Mouse (Mus musculus) Patski (cell line): ENCODE measurements at regions not wholly inside any gene's neighbourhood (a gene's known extent, or its start where the extent isn't known, plus 50 kb on each side); places are given as distances from the start of the nearest gene placed in this dataset.

Source experiments
- ATAC-seq: fragments of 100-300 bp; one replicate; pipeline ENCODE4 v1.8.0; 2021
- CTCF ChIA-PET: fragments of 350-600 bp; sonication (Branson Sonifier 250); formaldehyde crosslinking; loops from one replicate; lab custom pipeline; 2022; ENCODE audit warnings: inconsistent platforms; lab: Charles Lee
- POLR2A ChIA-PET: fragments of 350-600 bp; sonication (Branson Sonifier 250); formaldehyde crosslinking; loops from one replicate; lab custom pipeline; 2022; ENCODE audit warnings: antibody characterized with exemption, inconsistent platforms; lab: Charles Lee
- DNase-seq: peaks from one replicate; pipeline ENCODE4 v3.0.0-alpha.2; 2011; ENCODE audit warnings: low read depth, low spot score
- H3K27me3 ChIP-seq: fragments of 371-371 bp; one replicate; pipeline ENCODE4 v1.5.1; 2021
- CTCF ChIP-seq: fragments of 100-300 bp; IDR thresholded peaks from one replicate; pipeline ENCODE4 v1.5.1; 2021
- in situ Hi-C: fragments of 300-500 bp; cut with MboI; formaldehyde crosslinking; loops from 3 replicates; pipeline ENCODE4 v1.11.1; 2018; ENCODE audit warnings: low pct_unique_long_range_greater_than_20kb, mixed read lengths

GRCm38 (mm10) chr10:38575726-38576125, 245.9 kb downstream of the Rfpl4b start:
- ChIA-PET POLR2A (no interaction called here), CTCF (no interaction called here)
- TF ChIP-seq CTCF, result no peak
- no peak for ATAC-seq
- no peak for DNase-seq
- H3K27me3 ChIP-seq, result no peaks in the 10 kb centered on the region
- in situ Hi-C loops, result no loop called here

- in situ Hi-C loops, result loop anchor here (25.0 kb wide), 1 partner anchor 489 kb away; no protein-coding TSS in a partner anchor
- TF ChIP-seq CTCF, result no peak
Measured at GRCm38 (mm10) chr10:38573728-38574127, 247.9 kb downstream of the Rfpl4b start.

GRCm38 (mm10) chr10:38573146-38573545, 248.4 kb downstream of the Rfpl4b start:
- CTCF ChIA-PET, result no interaction called here
- in situ Hi-C loops, result loop anchor here (25.0 kb wide), 1 partner anchor 489 kb away; no protein-coding TSS in a partner anchor
- H3K27me3 ChIP-seq, result no peaks in the 10 kb centered on the region
- TF ChIP-seq CTCF, result no peak
- no peak for DNase-seq
- POLR2A ChIA-PET, result no interaction called here
- ATAC-seq, result no peak

More at GRCm38 (mm10) chr10:38573728-38574127, 247.9 kb downstream of the Rfpl4b start:
- POLR2A ChIA-PET, result no interaction called here
- ATAC-seq, result no peak
- H3K27me3 ChIP-seq, result no peaks in the 10 kb centered on the region
- CTCF ChIA-PET, result no interaction called here
- DNase-seq, result no peak

GRCm38 (mm10) chr10:38567270-38567669, 254.3 kb downstream of the Rfpl4b start:
- DNase-seq (no peak), ATAC-seq (no peak)
- CTCF ChIA-PET, result no interaction called here
- H3K27me3 ChIP-seq, result peaks cover 9% of the 10 kb centered on the region
- no peak for TF ChIP-seq CTCF
- in situ Hi-C loops, result loop anchor here (25.0 kb wide), 1 partner anchor 495 kb away; no protein-coding TSS in a partner anchor
- POLR2A ChIA-PET, result no interaction called here

GRCm38 (mm10) chr10:38566361-38566760, 255.2 kb downstream of the Rfpl4b start:
- ChIA-PET CTCF (no interaction called here), POLR2A (no interaction called here)
- in situ Hi-C loops, result loop anchor here (25.0 kb wide), 1 partner anchor 496 kb away; no protein-coding TSS in a partner anchor
- H3K27me3 ChIP-seq, result peaks cover 9% of the 10 kb centered on the region
- no peak for TF ChIP-seq CTCF
- DNase-seq (no peak), ATAC-seq (no peak)

GRCm38 (mm10) chr10:38555040-38555439, 266.5 kb downstream of the Rfpl4b start:
- DNase-seq (no peak), ATAC-seq (no peak)
- no peaks in the 10 kb centered on the region for H3K27me3 ChIP-seq
- in situ Hi-C loops, result loop anchor here (10.0 to 25.0 kb wide), 2 partner anchors 507 to 1420 kb away; partner anchors contain the start of gene Marcks
- POLR2A ChIA-PET, result no interaction called here
- CTCF ChIA-PET, result interaction anchor here (0.6 to 1.8 kb wide), 2 partner anchors 49 to 1540 kb away, joined by 3 to 6 read pairs; no protein-coding TSS in a partner anchor
- TF ChIP-seq CTCF, result no peak

GRCm38 (mm10) chr10:38553688-38554680, 267.6 kb downstream of the Rfpl4b start:
- DNase-seq, result no peak
- CTCF ChIA-PET, result no interaction called here
- POLR2A ChIA-PET, result no interaction called here
- TF ChIP-seq CTCF, result peak; percentile 53
- no peak for ATAC-seq
- in situ Hi-C loops, result loop anchor here (5.0 to 25.0 kb wide), 3 partner anchors 508 to 1482 kb away; partner anchors contain the start of gene Marcks
- no peaks in the 10 kb centered on the region for H3K27me3 ChIP-seq

- ChIA-PET POLR2A (no interaction called here), CTCF (no interaction called here)
- H3K27me3 ChIP-seq, result no peaks in the 10 kb centered on the region
- ATAC-seq, result no peak
- DNase-seq, result no peak
- in situ Hi-C loops, result loop anchor here (5.0 to 25.0 kb wide), 3 partner anchors 509 to 1481 kb away; partner anchors contain the start of gene Marcks
- TF ChIP-seq CTCF, result no peak
Measured at GRCm38 (mm10) chr10:38553326-38553687, 268.3 kb downstream of the Rfpl4b start.

GRCm38 (mm10) chr10:38552350-38553076, 269.1 kb downstream of the Rfpl4b start:
- no peak for DNase-seq
- CTCF ChIA-PET, result no interaction called here

GRCm38 (mm10) chr10:38540031-38540430, 281.5 kb downstream of the Rfpl4b start:
- H3K27me3 ChIP-seq, result no peaks in the 10 kb centered on the region
- in situ Hi-C loops, result no loop called here
- DNase-seq (no peak), ATAC-seq (no peak)
- no peak for TF ChIP-seq CTCF
- ChIA-PET CTCF (no interaction called here), POLR2A (no interaction called here)

More at GRCm38 (mm10) chr10:38552350-38553076, 269.1 kb downstream of the Rfpl4b start:
- no peaks in the 10 kb centered on the region for H3K27me3 ChIP-seq
- no peak for TF ChIP-seq CTCF
- no peak for ATAC-seq
- in situ Hi-C loops, result loop anchor here (5.0 to 25.0 kb wide), 3 partner anchors 510 to 1480 kb away; partner anchors contain the start of gene Marcks
- POLR2A ChIA-PET, result no interaction called here
